Mouse (Mus musculus) forebrain, embryonic 12.5 days (tissue): Measurements from ENCODE around the gene Rptor. TPM values are rescaled to one million over a fixed set of nuclear protein-coding genes. Genes with fewer than 3 reads are reported as not detected.

Source experiments
- ATAC-seq: fragments of 200-750 bp; cut with Nextera tagmentation; 2 replicates; pipeline ENCODE4 v1.8.0; 2017; ENCODE audit warnings: moderate TSS enrichment; ENCODE audit not compliant: low FRiP score
- H3K27ac ChIP-seq: fragments of 300-500 bp; sonication (generic); 2 replicates; pipeline ENCODE4 v1.5.1; 2016; ENCODE audit warnings: mild to moderate bottlenecking
- H3K27me3 ChIP-seq: fragments of 300-500 bp; sonication (generic); 2 replicates; pipeline ENCODE4 v1.6.1; 2016; ENCODE audit warnings: mild to moderate bottlenecking
- H3K36me3 ChIP-seq: fragments of 300-500 bp; sonication (generic); replicated peaks from 2 replicates; pipeline ENCODE4 v1.6.1; 2016; ENCODE audit warnings: mild to moderate bottlenecking
- H3K4me1 ChIP-seq: fragments of 300-500 bp; sonication (generic); 2 replicates; pipeline ENCODE4 v1.6.1; 2016
- H3K4me2 ChIP-seq: fragments of 300-500 bp; sonication (generic); 2 replicates; pipeline ENCODE4 v1.6.1; 2016; ENCODE audit warnings: mild to moderate bottlenecking, moderate library complexity
- H3K4me3 ChIP-seq: fragments of 300-500 bp; sonication (generic); replicated peaks from 2 replicates; pipeline ENCODE4 v1.5.1; 2016; ENCODE audit warnings: mild to moderate bottlenecking
- H3K9ac ChIP-seq: fragments of 300-500 bp; sonication (generic); 2 replicates; pipeline ENCODE4 v1.6.1; 2016; ENCODE audit warnings: mild to moderate bottlenecking
- H3K9me3 ChIP-seq: fragments of 300-500 bp; sonication (generic); 2 replicates; pipeline ENCODE4 v1.6.1; 2016
- WGBS: fragments of 180-500 bp; shearing (Covaris S2); methylation state at CpG from one replicate; pipeline ENCODE4 v1.1.7; 2016; 5-methylcytosine and 5-hydroxymethylcytosine counted together
- polyA plus RNA-seq: library from polyadenylated mRNA; unstranded; fragments of >200 nt; fragmentation: Nextera tagmentation; extraction: Ambion mirVana; gene quantifications from 2 replicates; pipeline ENCODE4 v1.2.1, GENCODE M21; 2016

Rptor gene
- polyA plus RNA-seq, 1 experiment from 2014 or later = 16.1 TPM

DNA sequence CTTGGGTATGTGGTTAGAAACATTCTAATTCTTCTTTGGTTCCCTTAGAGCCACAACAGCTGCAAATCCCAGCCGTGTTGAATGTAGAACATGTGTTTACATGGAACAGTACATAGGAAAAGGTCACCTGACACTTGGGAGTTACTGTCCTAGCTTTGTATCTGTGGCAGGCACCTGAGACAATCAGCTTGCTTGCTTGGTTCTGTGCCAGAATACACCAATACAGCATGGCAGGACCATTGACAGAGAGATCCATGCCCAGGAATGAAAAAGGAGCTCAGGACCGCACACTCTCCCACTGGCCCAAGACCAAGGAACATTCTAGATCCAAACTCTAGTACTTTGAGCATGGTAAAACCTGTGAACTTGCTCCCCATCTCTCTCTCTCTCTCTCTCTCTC, 132.4 kb downstream of the Rptor start:
- Histone ChIP-seq H3K27me3 (no peaks in the 10 kb centered on the region), H3K27ac (no peak overlapping the region), H3K4me1 (peaks cover 16% of the 10 kb centered on the region), H3K4me2 (no peak overlapping the region), H3K9me3 (no peaks in the 10 kb centered on the region), H3K9ac (no peak overlapping the region), H3K4me3 (no peak overlapping the region), H3K36me3 (no peaks in the 10 kb centered on the region)
- no peak for ATAC-seq
- 86% methylated on average over 2 of the region's 2 CpGs for WGBS

DNA sequence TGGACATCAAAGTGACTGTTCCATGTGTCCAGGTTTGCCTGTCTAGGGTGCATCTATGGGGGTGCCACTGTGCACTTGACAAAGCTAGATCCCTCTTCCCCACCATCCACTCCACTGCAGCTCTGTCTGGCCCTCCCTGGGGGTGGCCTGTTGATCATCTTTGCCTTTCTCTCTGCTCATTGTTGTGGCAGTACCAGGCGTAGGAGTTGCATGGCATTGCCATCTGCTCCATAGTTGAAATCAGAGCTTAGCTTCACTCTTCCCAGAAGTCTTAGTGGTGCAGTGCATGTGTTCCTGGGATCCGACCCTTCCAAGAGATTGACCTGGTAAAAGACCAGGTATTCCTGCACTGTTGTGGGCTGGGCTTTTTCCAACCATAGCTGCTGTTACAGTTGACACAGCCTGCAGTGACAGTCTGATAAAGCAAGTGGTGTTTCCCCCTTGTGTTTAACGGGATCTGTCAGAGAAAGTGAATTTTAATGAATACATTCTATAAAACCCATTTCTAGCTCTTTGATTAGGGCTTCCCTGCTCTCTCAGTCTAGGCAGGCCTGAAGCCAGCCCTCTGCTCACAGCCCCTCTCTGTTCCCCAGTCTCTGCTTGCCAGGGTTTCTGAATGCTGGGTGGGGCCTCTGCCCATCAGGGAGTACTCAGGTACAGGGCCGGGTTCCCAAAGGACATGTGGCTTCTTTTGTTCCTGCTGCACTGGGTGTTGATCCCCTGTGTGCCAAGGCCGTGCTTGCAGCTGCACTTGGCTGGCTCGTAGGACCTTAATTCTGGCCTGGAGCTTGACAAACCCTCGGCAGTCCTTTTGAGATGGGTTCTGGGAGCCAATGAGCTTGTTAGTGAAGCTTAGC, 136.5 kb downstream of the Rptor start:
- Histone ChIP-seq H3K4me1 (peaks cover 22% of the 10 kb centered on the region), H3K4me2 (no peak overlapping the region), H3K9ac (no peak overlapping the region), H3K4me3 (no peak overlapping the region), H3K36me3 (no peaks in the 10 kb centered on the region), H3K27me3 (no peaks in the 10 kb centered on the region), H3K27ac (peak overlapping the region; percentile 67), H3K9me3 (no peaks in the 10 kb centered on the region)
- no peak for ATAC-seq
- WGBS = 49% methylated on average over 7 of the region's 7 CpGs

DNA sequence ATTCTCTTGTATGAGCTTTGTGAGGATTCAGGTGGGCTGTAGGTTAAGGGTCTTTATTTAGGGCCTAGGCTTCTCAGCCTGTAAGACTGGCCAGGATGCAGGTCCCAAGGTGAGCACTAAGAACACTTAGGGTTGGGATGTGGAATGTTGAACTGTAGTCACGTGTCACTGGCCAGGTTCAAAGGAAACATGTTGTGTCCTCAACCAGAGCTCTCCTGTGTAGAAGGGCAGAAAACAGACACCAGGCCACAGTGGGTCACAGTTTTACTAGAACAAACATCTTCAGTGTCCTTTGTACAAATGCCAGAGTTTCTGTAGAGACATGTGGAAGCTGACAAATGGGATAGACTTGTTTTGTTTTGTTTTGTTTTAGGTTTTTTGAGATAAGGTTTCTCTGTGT, 138.7 kb downstream of the Rptor start:
- H3K27me3 ChIP-seq = no peaks in the 10 kb centered on the region
- H3K27ac ChIP-seq = no peak overlapping the region
- no peak overlapping the region for H3K9ac ChIP-seq
- H3K4me1 ChIP-seq = peaks cover 39% of the 10 kb centered on the region
- WGBS = 89% methylated on average over 1 of the region's 1 CpGs
- ATAC-seq = no peak
- H3K36me3 ChIP-seq = no peaks in the 10 kb centered on the region
- no peak overlapping the region for H3K4me2 ChIP-seq
- H3K9me3 ChIP-seq = no peaks in the 10 kb centered on the region
- no peak overlapping the region for H3K4me3 ChIP-seq

DNA sequence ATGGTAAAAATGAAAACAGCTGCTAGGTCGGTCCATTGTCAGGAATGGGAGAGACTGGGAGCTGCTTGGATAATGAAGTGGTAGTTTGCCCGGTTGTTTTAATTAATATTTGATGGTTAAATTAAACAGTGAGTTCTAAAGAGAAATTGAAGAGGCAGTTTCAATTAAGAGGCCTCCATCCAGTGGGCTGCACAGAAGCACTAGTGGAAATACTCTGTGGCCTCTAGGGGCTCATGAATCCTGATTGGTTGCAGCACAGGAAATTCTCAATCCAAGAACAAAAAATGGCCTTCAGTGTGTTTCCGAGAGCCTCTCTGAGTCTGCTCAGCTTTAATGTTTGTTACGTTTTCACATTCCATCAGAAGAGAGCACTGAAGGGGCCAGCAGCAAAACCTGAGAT, 141.7 kb downstream of the Rptor start:
- H3K4me3 ChIP-seq = no peak overlapping the region
- no peak overlapping the region for H3K9ac ChIP-seq
- WGBS = 68% methylated on average over 4 of the region's 4 CpGs
- H3K4me2 ChIP-seq = no peak overlapping the region
- peaks cover 28% of the 10 kb centered on the region for H3K4me1 ChIP-seq
- no peaks in the 10 kb centered on the region for H3K9me3 ChIP-seq
- ATAC-seq = no peak
- no peak overlapping the region; the same call in 1 of the 2 replicates for H3K27ac ChIP-seq
- H3K36me3 ChIP-seq = no peaks in the 10 kb centered on the region
- no peaks in the 10 kb centered on the region for H3K27me3 ChIP-seq

DNA sequence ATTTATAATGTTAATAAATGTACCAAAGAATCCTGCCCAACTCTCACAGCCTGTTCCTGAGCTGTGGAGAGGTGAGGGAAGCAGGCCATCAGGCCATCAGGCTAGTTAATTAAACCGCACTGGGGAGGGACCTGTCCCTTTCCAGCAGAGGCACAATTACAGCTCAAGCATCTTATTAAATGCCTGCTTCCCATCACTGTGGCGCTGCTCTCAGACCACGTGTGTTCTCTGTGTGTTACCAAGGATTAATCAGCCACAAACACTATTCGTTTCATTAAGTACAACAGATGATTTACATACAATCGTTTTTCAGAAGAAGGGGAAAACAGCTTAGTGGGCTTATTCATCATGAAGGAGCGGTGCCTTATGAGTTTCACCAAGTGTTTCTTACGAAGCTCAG, 142.6 kb downstream of the Rptor start:
- 66% methylated on average over 7 of the region's 7 CpGs for WGBS
- H3K9ac ChIP-seq = no peak overlapping the region
- H3K4me2 ChIP-seq = no peak overlapping the region
- peaks cover 23% of the 10 kb centered on the region for H3K4me1 ChIP-seq
- no peaks in the 10 kb centered on the region for H3K27me3 ChIP-seq
- peak overlapping the region; percentile 38; the same call in 1 of the 2 replicates for H3K27ac ChIP-seq
- peak; percentile 58; the same call in 1 of the 2 replicates for ATAC-seq
- no peak overlapping the region for H3K4me3 ChIP-seq
- no peaks in the 10 kb centered on the region for H3K36me3 ChIP-seq
- H3K9me3 ChIP-seq = no peaks in the 10 kb centered on the region

DNA sequence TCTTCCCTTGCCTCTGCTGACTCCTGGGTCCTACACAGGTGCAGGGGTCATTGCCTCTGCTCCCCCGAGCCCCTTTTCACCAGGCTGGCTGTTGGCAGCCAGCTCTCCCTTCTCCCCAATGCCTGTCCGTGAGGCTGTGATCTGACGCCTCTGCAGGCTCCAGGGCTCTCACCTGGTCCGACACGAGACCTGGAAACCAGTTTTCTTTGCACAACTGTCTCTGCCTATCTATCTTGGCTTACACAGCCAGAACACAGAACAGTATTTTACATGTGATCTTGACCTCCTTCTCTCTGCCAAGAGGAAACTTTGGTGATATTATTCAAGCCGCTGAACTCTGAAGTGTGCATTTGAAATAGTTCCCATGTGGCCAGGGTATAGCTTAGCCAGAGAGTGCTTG, 151.8 kb downstream of the Rptor start:
- H3K9ac ChIP-seq = no peak overlapping the region
- WGBS = 85% methylated on average over 6 of the region's 6 CpGs
- ATAC-seq = no peak
- H3K4me3 ChIP-seq = no peak overlapping the region
- H3K9me3 ChIP-seq = no peaks in the 10 kb centered on the region
- H3K27me3 ChIP-seq = no peaks in the 10 kb centered on the region
- H3K27ac ChIP-seq = no peak overlapping the region
- H3K4me2 ChIP-seq = no peak overlapping the region
- H3K36me3 ChIP-seq = peaks cover 12% of the 10 kb centered on the region; the same call in 1 of the 2 replicates
- H3K4me1 ChIP-seq = peaks cover 4% of the 10 kb centered on the region

DNA sequence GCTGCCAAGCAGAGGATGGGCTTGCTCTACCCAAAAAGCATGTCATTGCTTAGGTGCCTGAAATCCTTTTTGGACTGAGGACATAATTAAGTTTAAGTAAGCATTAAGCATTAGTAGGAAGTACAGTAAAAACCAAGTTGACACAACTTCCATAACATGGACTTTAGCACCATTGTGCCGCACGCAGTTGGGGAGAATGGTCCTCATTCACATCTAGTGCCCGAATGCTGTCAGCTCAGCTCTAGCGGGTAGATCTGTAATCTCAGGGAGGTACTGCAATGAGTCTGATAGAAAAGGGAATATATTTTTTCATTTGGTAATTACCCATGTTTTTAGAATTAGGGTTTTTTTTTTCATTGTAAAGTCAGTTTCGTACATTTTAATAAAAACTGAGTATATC, 155.5 kb downstream of the Rptor start:
- no peaks in the 10 kb centered on the region for H3K9me3 ChIP-seq
- no peak overlapping the region for H3K4me3 ChIP-seq
- WGBS = 96% methylated on average over 5 of the region's 5 CpGs
- no peak for ATAC-seq
- H3K27ac ChIP-seq = no peak overlapping the region
- H3K4me2 ChIP-seq = no peak overlapping the region
- H3K4me1 ChIP-seq = peaks cover 4% of the 10 kb centered on the region
- no peaks in the 10 kb centered on the region for H3K27me3 ChIP-seq
- H3K9ac ChIP-seq = no peak overlapping the region
- peaks cover 7% of the 10 kb centered on the region; the same call in 1 of the 2 replicates for H3K36me3 ChIP-seq

DNA sequence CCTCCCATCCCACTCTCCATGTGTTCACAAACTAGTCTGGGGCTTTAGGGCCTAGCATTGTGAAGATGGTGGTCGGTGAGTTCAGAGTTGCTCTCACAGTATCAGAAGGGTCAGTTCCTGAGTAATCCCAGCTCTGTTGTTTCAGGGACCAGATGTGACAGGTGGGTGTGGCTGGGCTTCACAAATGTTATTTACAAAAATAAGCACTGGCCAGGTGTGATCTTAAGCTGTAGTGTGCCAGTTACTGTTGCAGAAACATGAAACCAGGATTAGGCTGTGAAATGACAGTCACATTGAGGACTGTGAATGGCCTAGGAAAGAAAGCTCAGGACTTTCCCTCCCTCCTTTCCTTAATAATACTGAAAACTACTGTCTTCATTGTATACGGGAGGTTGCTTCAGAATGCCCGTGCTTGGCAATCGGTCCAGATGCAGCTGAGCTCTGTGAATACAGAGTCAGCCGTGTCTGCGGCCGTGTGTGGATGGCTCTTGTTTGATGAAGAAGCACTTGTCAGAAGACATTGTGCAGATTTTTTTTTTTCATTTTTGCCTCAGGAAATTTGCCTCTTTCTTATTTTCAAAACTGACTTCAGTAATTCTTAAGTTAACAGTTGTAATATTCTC, 156.1 kb downstream of the Rptor start:
- no peak overlapping the region for H3K4me2 ChIP-seq
- peaks cover 7% of the 10 kb centered on the region; the same call in 1 of the 2 replicates for H3K36me3 ChIP-seq
- 69% methylated on average over 7 of the region's 7 CpGs for WGBS
- H3K9ac ChIP-seq = no peak overlapping the region
- H3K4me1 ChIP-seq = peaks cover 4% of the 10 kb centered on the region
- no peak overlapping the region for H3K4me3 ChIP-seq
- H3K27me3 ChIP-seq = no peaks in the 10 kb centered on the region
- no peak overlapping the region for H3K27ac ChIP-seq
- H3K9me3 ChIP-seq = no peaks in the 10 kb centered on the region
- no peak for ATAC-seq

DNA sequence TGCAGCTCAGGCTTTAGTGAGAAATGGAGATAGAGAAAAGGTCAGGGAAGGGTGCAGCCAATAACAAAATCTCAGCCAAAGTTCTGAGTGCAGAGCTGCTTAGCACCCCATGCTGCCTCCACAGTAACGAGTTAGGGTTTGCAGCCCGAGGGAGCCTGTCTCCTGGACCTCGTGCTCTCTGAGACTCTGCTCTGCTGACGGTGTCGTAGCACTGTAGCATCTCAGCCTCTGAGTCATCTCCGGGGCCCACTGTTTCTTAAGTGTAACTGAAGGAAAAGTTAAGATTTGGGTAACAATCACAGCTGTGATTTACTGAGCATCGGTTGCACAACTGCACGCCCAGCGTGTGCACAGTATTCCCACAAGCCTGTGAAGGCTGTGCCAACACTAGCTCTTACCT, 160.2 kb downstream of the Rptor start:
- no peak overlapping the region for H3K4me2 ChIP-seq
- peaks cover 2% of the 10 kb centered on the region; the same call in 1 of the 2 replicates for H3K36me3 ChIP-seq
- H3K4me3 ChIP-seq = no peak overlapping the region
- WGBS = 89% methylated on average over 9 of the region's 9 CpGs
- H3K27me3 ChIP-seq = no peaks in the 10 kb centered on the region
- no peak for ATAC-seq
- no peak overlapping the region for H3K27ac ChIP-seq
- no peaks in the 10 kb centered on the region for H3K9me3 ChIP-seq
- no peak overlapping the region for H3K9ac ChIP-seq
- H3K4me1 ChIP-seq = peaks cover 28% of the 10 kb centered on the region

DNA sequence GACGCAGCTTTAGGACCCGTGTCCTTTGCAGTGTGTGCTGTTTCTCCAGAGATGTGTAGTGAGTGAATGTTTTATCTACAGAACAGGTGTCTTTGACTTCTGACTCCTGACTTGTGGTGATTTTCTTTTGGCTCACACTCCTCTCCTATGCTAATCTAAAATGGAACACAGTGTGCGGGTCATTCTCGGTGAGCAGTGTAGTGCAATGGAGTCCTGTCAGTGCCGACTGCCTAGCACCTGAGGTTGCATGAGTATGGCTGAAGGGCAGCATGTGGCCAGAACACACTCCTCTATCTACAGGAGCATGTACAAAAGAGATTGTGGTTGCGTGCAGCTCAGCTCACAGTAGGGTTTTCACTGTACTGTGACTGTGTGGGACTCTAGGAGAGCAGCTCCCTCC, 163.3 kb downstream of the Rptor start:
- no peak for ATAC-seq
- no peaks in the 10 kb centered on the region for H3K9me3 ChIP-seq
- H3K4me1 ChIP-seq = peaks cover 28% of the 10 kb centered on the region
- H3K4me3 ChIP-seq = no peak overlapping the region
- H3K36me3 ChIP-seq = 0 out of 2 replicates have a peak, but pooled peaks cover under 1% of the 10 kb centered on the region
- peak overlapping the region; percentile 50; the same call in 1 of the 2 replicates for H3K27ac ChIP-seq
- H3K4me2 ChIP-seq = no peak overlapping the region
- no peak overlapping the region for H3K9ac ChIP-seq
- H3K27me3 ChIP-seq = no peaks in the 10 kb centered on the region
- WGBS = 87% methylated on average over 6 of the region's 6 CpGs

DNA sequence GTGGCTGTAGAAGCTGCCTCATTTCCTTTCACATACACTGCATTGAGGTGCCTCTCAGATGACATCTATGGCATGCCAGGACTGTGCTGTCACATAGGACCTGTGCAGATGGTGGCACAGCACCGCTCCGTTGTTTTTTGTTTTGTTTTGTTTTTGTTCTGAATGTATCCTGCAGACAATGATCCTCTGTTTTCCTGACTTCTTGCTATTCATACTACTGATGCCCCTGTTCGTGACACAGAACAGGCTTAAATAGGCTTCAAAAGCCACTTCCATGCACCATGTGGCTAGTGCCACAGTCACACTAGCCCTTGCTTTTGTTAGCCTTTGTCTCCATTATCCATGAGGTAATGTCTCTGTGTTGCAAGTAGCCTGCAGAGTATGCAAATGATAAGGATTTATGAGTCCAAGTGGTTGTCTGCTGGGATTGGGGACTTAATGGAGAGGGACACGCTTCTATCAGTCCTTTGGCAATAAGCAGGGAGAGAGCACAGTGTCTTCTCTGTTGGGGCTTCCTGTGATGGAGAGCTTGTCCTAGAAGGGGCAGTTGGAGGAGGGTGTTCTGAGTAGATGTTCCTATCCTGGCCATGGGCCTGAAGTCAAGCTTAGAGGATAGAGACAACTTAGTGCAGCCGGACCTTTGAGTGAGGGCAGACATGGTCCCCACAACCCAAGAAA, 164.2 kb downstream of the Rptor start:
- Histone ChIP-seq H3K27ac (peak overlapping the region; percentile 50), H3K4me2 (no peak overlapping the region), H3K9me3 (no peaks in the 10 kb centered on the region), H3K9ac (no peak overlapping the region), H3K4me1 (peaks cover 28% of the 10 kb centered on the region), H3K4me3 (no peak overlapping the region), H3K36me3 (0 out of 2 replicates have a peak, but pooled peaks cover 8% of the 10 kb centered on the region), H3K27me3 (no peaks in the 10 kb centered on the region)
- no peak; the same call in 1 of the 2 replicates for ATAC-seq
- WGBS = 39% methylated on average over 5 of the region's 5 CpGs

DNA sequence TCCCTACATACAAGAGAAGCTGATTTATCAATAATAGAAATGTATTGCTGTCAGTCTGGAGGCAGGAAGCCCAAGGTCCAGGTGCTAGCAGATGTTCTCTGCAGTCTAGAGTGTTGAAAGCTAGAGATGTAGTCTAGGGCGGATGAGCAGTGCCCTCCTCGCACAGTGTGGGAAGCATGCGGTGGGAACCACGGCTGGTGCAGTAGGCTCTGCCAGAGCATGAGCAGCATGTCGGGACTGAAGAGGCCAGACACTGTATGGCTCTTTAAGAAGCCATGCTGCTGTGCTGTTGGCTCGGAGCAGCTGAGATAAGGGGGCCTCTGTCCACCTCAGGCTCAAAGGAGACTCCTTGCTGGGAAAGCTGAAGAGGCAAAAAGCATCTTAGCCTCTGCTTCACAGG, 164.8 kb downstream of the Rptor start:
- no peaks in the 10 kb centered on the region for H3K27me3 ChIP-seq
- H3K4me2 ChIP-seq = no peak overlapping the region
- peaks cover 28% of the 10 kb centered on the region for H3K4me1 ChIP-seq
- H3K4me3 ChIP-seq = no peak overlapping the region
- ATAC-seq = no peak
- no peak overlapping the region for H3K9ac ChIP-seq
- WGBS = 64% methylated on average over 6 of the region's 6 CpGs
- H3K9me3 ChIP-seq = no peaks in the 10 kb centered on the region
- 0 out of 2 replicates have a peak, but pooled peaks cover 8% of the 10 kb centered on the region for H3K36me3 ChIP-seq
- H3K27ac ChIP-seq = peak overlapping the region; percentile 50
